Mouse (Mus musculus): ENCODE data around the gene D830030K20Rik. TPM values are rescaled to one million over a fixed set of nuclear protein-coding genes. Genes with fewer than 3 reads are reported as not detected.

D830030K20Rik gene
- total RNA-seq (2023): not detected

GRCm38 (mm10) chr14:3208272-3209152 is at the start of gene D830030K20Rik:
TSS of gene D830030K20Rik (plus strand) at chr14:3208488.

GRCm38 (mm10) chr14:3187955-3188354 is 20.3 kb upstream of the D830030K20Rik start, which contains the start of gene Gm5795:
TSS of gene Gm5795 (plus strand) at chr14:3188255.

Other genes starting within 250 kb of the D830030K20Rik start
- gene Gm2888, start 178.5 kb upstream of the D830030K20Rik start, total RNA-seq (2023): not detected
- not detected for gene Gm2897, start 159.2 kb upstream of the D830030K20Rik start, total RNA-seq (2023)
- not detected for gene Gm10340, start 74.5 kb upstream of the D830030K20Rik start, total RNA-seq (2023)
- gene Gm5795, start 20.2 kb upstream of the D830030K20Rik start, total RNA-seq (2023): not detected
- not detected for gene Gm2956, start 124.1 kb downstream of the D830030K20Rik start, total RNA-seq (2023)
- not detected for gene Gm10413, start 186.6 kb downstream of the D830030K20Rik start, total RNA-seq (2023)
- not detected for gene Gm10409, start 204.1 kb downstream of the D830030K20Rik start, total RNA-seq (2023)
- not detected for gene Gm3005, start 219.6 kb downstream of the D830030K20Rik start, total RNA-seq (2023)
- not detected for gene Gm10408, start 240.9 kb downstream of the D830030K20Rik start, total RNA-seq (2023)

Measured in monocyte, adult 59 days (primary cell).